Mouse (Mus musculus): ENCODE results near the gene Rgs11. TPM values are rescaled to one million over a fixed set of nuclear protein-coding genes. Genes with fewer than 3 reads are reported as not detected.
"Not testable (repeated sequence)": the region's sequence is repeated elsewhere in the genome, so short reads cannot be mapped to it uniquely, and the experiment has no call there.

Gene Rgs11
- polyA plus RNA-seq (2015; fragmentation: Nextera tagmentation; extraction: Ambion mirVana): 4.5 and 5.7 TPM in 2 replicates

DNA sequence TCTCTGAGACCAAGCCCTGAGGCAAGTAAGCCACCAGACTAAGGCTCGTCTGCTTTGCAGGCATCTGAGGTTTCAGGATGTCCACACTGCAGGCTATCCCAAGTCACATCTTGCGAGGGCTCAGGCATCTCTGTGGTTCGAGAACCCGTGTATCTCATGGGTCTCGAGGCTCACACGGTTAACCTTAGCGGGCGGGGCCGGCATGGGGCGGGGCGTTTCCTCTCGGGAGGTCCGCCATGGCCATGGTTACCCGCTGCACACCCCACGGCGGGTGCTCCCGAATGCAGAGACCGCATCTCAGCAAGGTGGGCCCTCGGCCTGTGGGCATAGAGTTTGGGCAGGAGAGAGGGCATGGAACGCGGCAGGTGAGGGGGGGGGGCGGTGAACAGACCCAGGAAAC is at the start of gene Rgs11:
TSS of gene Rgs11 (plus strand) at position 215 of the 400 bp plus-strand sequence.
- Histone ChIP-seq H3K36me3 (no peaks in the 10 kb centered on the region), H3K9ac (peak within 1 kb of the TSS; percentile 42), H3K4me1 (replicated peaks) (peaks cover 25% of the 10 kb centered on the region), H3K4me3 (peak within 1 kb of the TSS; percentile 60), H3K9me3 (replicated peaks) (no peaks in the 10 kb centered on the region), H3K27ac (no peak within 1 kb of the TSS), H3K4me2 (peak within 1 kb of the TSS; percentile 99), H3K27me3 (peaks cover 58% of the 10 kb centered on the region)
- 2% methylated on average over 22 of the region's 22 CpGs for WGBS
- ATAC-seq (replicated peaks; ENCODE audit: insufficient number of reproducible peaks, insufficient read depth, low FRiP score, low read depth): no peak; the same call in 1 of the 2 replicates

GRCm38 (mm10) chr17:26162736-26163135 is 40.0 kb upstream of the Rgs11 start:
- H3K4me3 ChIP-seq: no peak overlapping the region
- H3K27ac ChIP-seq: peak overlapping the region; percentile 63
- ATAC-seq (replicated peaks; ENCODE audit: insufficient number of reproducible peaks, insufficient read depth, low FRiP score, low read depth): no peak
- H3K9me3 ChIP-seq (replicated peaks): no peaks in the 10 kb centered on the region
- H3K36me3 ChIP-seq: 0 out of 2 replicates have a peak, but pooled peaks cover 3% of the 10 kb centered on the region
- no peak overlapping the region for H3K9ac ChIP-seq
- H3K4me2 ChIP-seq: no peak overlapping the region
- 90% methylated on average over 1 of the region's 1 CpGs for WGBS
- no peaks in the 10 kb centered on the region for H3K27me3 ChIP-seq
- H3K4me1 ChIP-seq (replicated peaks): peaks cover 9% of the 10 kb centered on the region

- Histone ChIP-seq H3K9me3 (replicated peaks) (no peaks in the 10 kb centered on the region), H3K4me1 (replicated peaks) (0 out of 2 replicates have a peak, but pooled peaks cover under 1% of the 10 kb centered on the region), H3K36me3 (0 out of 2 replicates have a peak, but pooled peaks cover 3% of the 10 kb centered on the region), H3K9ac (no peak overlapping the region), H3K4me3 (no peak overlapping the region), H3K4me2 (no peak overlapping the region), H3K27ac (no peak overlapping the region), H3K27me3 (no peaks in the 10 kb centered on the region)
- 82% methylated on average over 2 of the region's 2 CpGs for WGBS
- ATAC-seq (replicated peaks; ENCODE audit: insufficient number of reproducible peaks, insufficient read depth, low FRiP score, low read depth): no peak
Measured at GRCm38 (mm10) chr17:26168039-26168438, 34.7 kb upstream of the Rgs11 start.

GRCm38 (mm10) chr17:26175248-26175647 is 27.5 kb upstream of the Rgs11 start:
- H3K9me3 ChIP-seq (replicated peaks); H3K27ac ChIP-seq; H3K9ac ChIP-seq; ATAC-seq (replicated peaks; ENCODE audit: insufficient number of reproducible peaks, insufficient read depth, low FRiP score, low read depth); H3K4me2 ChIP-seq; H3K27me3 ChIP-seq; H3K4me3 ChIP-seq; H3K4me1 ChIP-seq (replicated peaks): not testable (repeated sequence)
- 78% methylated on average over 2 of the region's 2 CpGs for WGBS
- peaks cover 27% of the 10 kb centered on the region; the same call in 1 of the 2 replicates for H3K36me3 ChIP-seq

DNA sequence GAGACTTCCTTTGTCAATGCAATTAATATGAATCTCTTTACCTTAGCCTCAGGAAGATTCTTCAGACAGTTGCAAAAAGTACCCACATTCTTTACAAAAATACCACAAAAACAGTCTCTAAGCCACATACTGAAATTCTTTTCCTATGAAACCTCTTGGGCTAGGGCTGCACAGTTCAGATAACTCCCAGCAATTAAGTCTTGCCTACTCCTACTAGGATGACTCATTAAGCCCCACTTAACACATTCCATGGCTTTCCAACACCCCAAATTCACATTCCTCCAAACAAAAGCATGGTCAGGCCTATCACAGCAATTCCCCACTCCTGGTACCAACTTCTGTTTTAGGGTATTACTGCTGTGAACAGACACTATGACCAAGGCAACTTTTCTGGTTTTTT is 24.1 kb upstream of the Rgs11 start:
- H3K4me1 ChIP-seq (replicated peaks): no peaks in the 10 kb centered on the region
- no peak for ATAC-seq (replicated peaks; ENCODE audit: insufficient number of reproducible peaks, insufficient read depth, low FRiP score, low read depth)
- no peak overlapping the region for H3K4me3 ChIP-seq
- no peak overlapping the region for H3K4me2 ChIP-seq
- H3K9ac ChIP-seq: no peak overlapping the region
- H3K9me3 ChIP-seq (replicated peaks): no peaks in the 10 kb centered on the region
- peaks cover 37% of the 10 kb centered on the region; the same call in 1 of the 2 replicates for H3K36me3 ChIP-seq
- no peak overlapping the region for H3K27ac ChIP-seq
- H3K27me3 ChIP-seq: no peaks in the 10 kb centered on the region

- Histone ChIP-seq H3K27me3 (no peaks in the 10 kb centered on the region), H3K4me1 (replicated peaks) (no peaks in the 10 kb centered on the region), H3K36me3 (peaks cover 37% of the 10 kb centered on the region; the same call in 1 of the 2 replicates), H3K9ac (no peak overlapping the region), H3K4me3 (no peak overlapping the region), H3K27ac (no peak overlapping the region), H3K9me3 (replicated peaks) (no peaks in the 10 kb centered on the region), H3K4me2 (no peak overlapping the region)
- ATAC-seq (replicated peaks; ENCODE audit: insufficient number of reproducible peaks, insufficient read depth, low FRiP score, low read depth): no peak
- 95% methylated on average over 3 of the region's 3 CpGs for WGBS
Measured at GRCm38 (mm10) chr17:26181179-26181578, 21.6 kb upstream of the Rgs11 start.

DNA sequence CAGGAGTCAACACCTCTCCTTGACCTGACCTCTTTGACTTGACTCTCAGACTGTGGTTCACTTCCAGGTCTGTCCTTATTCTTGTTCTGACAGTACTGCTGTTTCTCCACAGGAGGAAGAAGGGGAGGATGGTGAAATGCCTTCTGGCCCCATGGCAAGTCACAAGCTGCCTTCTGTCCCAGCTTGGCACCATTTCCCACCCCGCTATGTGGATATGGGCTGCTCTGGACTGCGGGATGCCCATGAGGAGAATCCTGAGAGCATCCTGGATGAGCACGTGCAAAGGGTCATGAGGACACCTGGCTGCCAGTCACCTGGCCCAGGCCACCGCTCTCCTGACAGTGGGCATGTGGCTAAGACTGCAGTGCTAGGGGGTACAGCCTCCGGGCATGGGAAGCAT is 15.2 kb upstream of the Rgs11 start:
- no peak overlapping the region for H3K9ac ChIP-seq
- H3K4me3 ChIP-seq: no peak overlapping the region
- ATAC-seq (replicated peaks; ENCODE audit: insufficient number of reproducible peaks, insufficient read depth, low FRiP score, low read depth): no peak
- peaks cover 81% of the 10 kb centered on the region for H3K36me3 ChIP-seq
- H3K27ac ChIP-seq: no peak overlapping the region
- H3K4me2 ChIP-seq: no peak overlapping the region
- H3K4me1 ChIP-seq (replicated peaks): no peaks in the 10 kb centered on the region
- H3K9me3 ChIP-seq (replicated peaks): no peaks in the 10 kb centered on the region
- H3K27me3 ChIP-seq: no peaks in the 10 kb centered on the region
- WGBS: 93% methylated on average over 5 of the region's 5 CpGs

- H3K4me2 ChIP-seq: no peak overlapping the region
- H3K4me3 ChIP-seq: no peak overlapping the region
- no peaks in the 10 kb centered on the region for H3K9me3 ChIP-seq (replicated peaks)
- H3K27me3 ChIP-seq: no peaks in the 10 kb centered on the region
- WGBS: 95% methylated on average over 11 of the region's 11 CpGs
- no peak for ATAC-seq (replicated peaks; ENCODE audit: insufficient number of reproducible peaks, insufficient read depth, low FRiP score, low read depth)
- H3K9ac ChIP-seq: no peak overlapping the region
- no peaks in the 10 kb centered on the region for H3K4me1 ChIP-seq (replicated peaks)
- no peak overlapping the region for H3K27ac ChIP-seq
- H3K36me3 ChIP-seq: peaks cover 80% of the 10 kb centered on the region
Measured at GRCm38 (mm10) chr17:26188091-26188805, 14.5 kb upstream of the Rgs11 start.

- not testable (repeated sequence) for H3K4me1 ChIP-seq (replicated peaks); H3K27ac ChIP-seq; H3K4me2 ChIP-seq; H3K9ac ChIP-seq; ATAC-seq (replicated peaks; ENCODE audit: insufficient number of reproducible peaks, insufficient read depth, low FRiP score, low read depth); H3K27me3 ChIP-seq; H3K9me3 ChIP-seq (replicated peaks); H3K4me3 ChIP-seq
- 85% methylated on average over 7 of the region's 7 CpGs for WGBS
- peaks cover 80% of the 10 kb centered on the region for H3K36me3 ChIP-seq
Measured at GRCm38 (mm10) chr17:26191486-26191885, 11.3 kb upstream of the Rgs11 start.

GRCm38 (mm10) chr17:26192481-26193190 is 10.1 kb upstream of the Rgs11 start:
- H3K36me3 ChIP-seq: peaks cover 70% of the 10 kb centered on the region
- no peaks in the 10 kb centered on the region for H3K27me3 ChIP-seq
- H3K9ac ChIP-seq: no peak overlapping the region
- H3K27ac ChIP-seq: no peak overlapping the region
- H3K4me1 ChIP-seq (replicated peaks): no peaks in the 10 kb centered on the region
- no peak overlapping the region for H3K4me3 ChIP-seq
- ATAC-seq (replicated peaks; ENCODE audit: insufficient number of reproducible peaks, insufficient read depth, low FRiP score, low read depth): no peak
- WGBS: 96% methylated on average over 15 of the region's 15 CpGs
- no peak overlapping the region for H3K4me2 ChIP-seq
- no peaks in the 10 kb centered on the region for H3K9me3 ChIP-seq (replicated peaks)

GRCm38 (mm10) chr17:26198892-26199291 is 3.9 kb upstream of the Rgs11 start, which contains the start of gene Pdia2:
Gene Pdia2 (minus strand): TSS chr17:26199087.
- Histone ChIP-seq H3K36me3 (peaks cover 15% of the 10 kb centered on the region), H3K27me3 (peaks cover 48% of the 10 kb centered on the region)
- WGBS: 56% methylated on average over 4 of the region's 4 CpGs

More at GRCm38 (mm10) chr17:26198892-26199291, 3.9 kb upstream of the Rgs11 start, which contains the start of gene Pdia2:
- peaks cover 25% of the 10 kb centered on the region for H3K4me1 ChIP-seq (replicated peaks)
- H3K9me3 ChIP-seq (replicated peaks): no peaks in the 10 kb centered on the region
- no peak within 1 kb of the TSS for H3K4me2 ChIP-seq
- no peak within 1 kb of the TSS for H3K27ac ChIP-seq
- no peak within 1 kb of the TSS for H3K4me3 ChIP-seq
- no peak within 1 kb of the TSS for H3K9ac ChIP-seq
- no peak for ATAC-seq (replicated peaks; ENCODE audit: insufficient number of reproducible peaks, insufficient read depth, low FRiP score, low read depth)
